Mouse (Mus musculus): ENCODE results near the gene Arhgap25.
"Not testable (repeated sequence)": the region's sequence is repeated elsewhere in the genome, so short reads cannot be mapped to it uniquely, and the experiment has no call there.

Arhgap25 gene

DNA sequence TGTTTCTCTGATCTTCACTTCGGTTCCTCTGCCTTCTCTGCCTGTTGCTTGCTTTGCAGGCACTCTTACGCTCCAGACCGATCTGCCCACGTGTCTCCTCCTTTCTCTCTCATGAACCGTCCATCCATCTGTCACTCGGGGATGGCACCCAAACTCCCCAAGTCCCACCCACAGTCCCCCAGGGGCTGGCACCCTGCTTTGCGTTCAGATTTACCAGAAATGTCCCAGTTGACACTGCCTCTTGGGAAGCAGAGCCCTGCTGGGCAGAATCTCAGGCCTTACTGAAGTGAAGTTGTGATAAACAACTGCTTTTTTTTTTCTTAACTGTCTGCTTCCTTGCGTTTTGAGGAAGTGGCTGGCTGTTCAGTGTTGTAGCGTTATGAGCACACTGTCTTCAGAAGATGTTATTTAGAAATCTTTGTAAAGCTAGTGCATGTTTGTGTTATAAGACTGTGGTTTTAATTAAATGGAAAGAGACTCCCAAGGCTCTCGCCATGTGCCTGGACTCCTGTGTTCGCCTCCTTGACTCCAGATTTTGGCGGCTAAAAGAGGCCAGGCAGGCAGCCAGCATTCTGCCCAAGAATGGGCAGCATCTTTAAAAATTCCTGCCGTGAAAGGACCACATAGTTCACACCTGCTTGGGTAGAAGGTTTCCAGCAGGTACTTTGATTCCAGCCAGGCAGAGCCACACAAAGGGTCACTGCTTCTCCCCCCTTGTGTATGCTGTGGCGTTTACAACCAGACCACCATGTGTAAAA lies at the start of gene Arhgap25:
Arhgap25 (minus strand) TSS at position 307 of the 758 bp plus-strand sequence.
- DNase-seq (ENCODE audit: extremely low spot score, low spot score): no peak

DNA sequence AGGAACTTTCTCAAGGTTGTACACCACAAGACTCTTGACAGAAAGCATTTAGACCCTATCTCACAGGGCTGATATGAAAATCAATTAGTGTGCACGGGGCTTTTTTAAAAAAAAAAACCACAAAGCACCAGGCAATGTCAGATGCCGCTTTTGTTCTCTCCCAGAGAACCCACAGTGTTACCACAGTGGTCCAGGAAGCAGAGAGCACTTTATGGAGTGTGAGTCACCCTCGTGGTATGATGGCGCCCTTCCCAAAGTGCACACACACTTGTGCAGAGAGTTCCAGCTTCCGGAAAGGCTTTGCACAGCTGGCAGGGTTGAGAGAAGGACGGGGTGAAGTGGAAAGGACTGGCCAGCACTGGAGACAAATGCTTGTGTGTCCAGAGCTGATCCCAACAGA lies 49.4 kb upstream of the Arhgap25 start:
- no peak for DNase-seq (ENCODE audit: extremely low spot score, low spot score)

DNA sequence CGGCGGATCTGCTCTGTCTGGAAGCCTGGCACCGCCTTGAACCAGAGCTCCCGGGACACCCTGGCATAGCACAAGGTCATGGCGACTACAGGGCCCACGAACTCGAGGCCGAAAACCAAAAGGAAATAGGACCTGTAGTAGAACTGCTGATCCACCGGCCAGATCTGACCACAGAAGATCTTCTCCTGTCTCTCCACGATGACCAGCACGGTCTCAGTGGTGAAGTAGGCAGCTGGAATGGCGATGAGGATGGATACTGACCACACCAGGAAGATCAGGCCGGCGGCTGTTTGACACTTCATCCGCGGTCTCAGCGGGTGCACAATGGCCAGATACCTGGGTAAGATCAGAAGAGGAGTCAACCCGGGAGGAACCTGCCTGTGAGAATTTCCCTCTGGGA lies 48.5 kb upstream of the Arhgap25 start:
- no peak for DNase-seq (ENCODE audit: extremely low spot score, low spot score)

- no peak for DNase-seq (ENCODE audit: extremely low spot score, low spot score)
These were observed 48.0 kb upstream of the Arhgap25 start for GRCm38 (mm10) chr6:87581071-87581470.

- DNase-seq (ENCODE audit: extremely low spot score, low spot score): no peak
These were observed 45.2 kb upstream of the Arhgap25 start for GRCm38 (mm10) chr6:87578247-87578646.

DNA sequence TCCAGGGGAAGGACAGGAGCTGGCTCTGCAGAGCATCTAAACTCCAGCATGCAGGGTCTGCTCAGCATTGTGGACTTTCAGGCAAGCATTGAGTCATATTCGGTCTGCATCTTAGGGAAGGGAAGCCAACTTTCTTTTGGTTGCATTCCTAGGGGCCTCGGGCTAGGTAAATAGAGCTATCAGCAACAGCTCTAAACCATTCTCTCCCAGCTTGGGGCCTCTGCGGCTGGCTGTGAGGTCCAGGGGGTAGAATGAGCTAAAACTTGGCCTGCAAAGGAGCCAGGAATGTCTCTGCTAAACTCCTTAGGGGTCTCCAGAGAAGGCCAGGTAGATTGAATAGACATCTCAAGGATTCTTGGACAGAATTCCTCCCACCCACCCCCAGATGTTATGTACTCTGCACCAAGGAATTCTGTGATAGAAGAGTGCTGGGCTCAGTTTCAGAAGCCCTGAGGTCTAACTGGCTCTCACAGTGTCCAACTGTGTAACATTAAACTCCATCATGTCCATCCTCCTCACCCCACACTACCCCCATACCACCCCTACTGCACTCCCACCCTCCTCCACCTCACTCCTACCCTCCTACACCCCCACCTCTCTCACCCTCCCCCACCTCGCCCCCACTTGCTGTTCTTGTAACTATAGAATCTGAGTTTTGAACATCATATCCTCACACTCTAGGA lies 43.7 kb upstream of the Arhgap25 start:
- DNase-seq (ENCODE audit: extremely low spot score, low spot score): no peak

DNA sequence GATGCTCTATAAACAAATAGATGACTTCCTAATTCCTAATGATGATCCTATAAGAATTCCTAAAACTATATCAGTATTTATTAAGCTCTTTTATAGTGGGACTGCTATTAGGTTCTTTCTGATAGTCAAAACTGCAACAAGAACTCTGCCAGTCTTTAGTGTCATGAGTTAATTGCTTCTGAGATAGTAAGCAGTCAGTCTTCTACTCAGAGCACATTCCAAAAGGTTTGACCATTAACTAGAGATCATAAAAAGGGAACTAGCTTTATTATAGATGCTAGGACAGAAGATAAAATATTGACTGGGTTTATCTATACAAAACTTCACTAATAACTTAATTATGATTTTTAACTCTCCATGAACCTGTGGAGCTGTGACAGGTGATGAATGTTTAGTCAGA lies 38.8 kb upstream of the Arhgap25 start:
- DNase-seq (ENCODE audit: extremely low spot score, low spot score): not testable (repeated sequence)

DNA sequence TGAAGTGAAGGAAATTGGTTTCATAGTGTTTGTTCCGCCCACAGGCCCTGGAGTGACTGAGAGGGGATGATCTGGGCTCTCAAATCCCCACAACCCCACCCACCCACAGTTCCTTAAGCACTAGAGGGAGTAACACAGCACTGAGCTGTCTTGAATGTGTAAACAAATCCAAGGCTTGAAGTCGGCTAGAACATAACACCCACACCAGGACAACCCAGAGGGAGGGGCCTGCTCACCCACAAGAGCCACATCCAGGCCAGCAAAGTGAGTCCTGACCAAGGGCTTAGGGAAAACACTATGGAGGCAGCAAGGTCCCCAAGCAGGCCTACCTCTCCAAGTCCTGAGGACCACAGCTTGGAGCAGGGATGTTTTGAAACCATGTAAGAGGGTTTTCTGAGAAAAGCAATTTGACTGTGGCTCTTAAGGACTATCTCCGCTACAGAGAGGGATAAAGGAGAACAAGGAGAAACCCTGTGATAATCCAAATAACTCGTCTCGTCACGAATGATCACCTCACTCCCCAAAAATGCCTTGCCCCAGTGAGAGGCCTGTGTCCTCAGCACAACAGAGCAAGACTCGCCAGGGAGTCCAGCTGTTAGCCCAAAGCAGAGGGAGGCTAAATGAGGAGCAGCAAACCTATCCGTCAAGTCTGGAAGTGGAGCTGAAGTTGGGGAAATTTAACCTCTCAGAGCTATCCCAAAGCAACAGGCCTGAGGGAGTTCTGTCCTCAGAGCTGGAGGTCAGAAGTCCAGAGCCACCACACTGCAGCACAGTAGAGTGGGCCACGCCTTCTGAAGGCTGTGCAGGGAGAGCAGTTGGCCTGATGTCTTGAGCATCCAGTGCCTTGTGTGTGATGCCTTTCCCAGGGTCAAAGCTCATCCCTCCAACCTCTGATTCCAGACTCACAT lies 34.9 kb upstream of the Arhgap25 start:
- DNase-seq (ENCODE audit: extremely low spot score, low spot score): no peak

DNA sequence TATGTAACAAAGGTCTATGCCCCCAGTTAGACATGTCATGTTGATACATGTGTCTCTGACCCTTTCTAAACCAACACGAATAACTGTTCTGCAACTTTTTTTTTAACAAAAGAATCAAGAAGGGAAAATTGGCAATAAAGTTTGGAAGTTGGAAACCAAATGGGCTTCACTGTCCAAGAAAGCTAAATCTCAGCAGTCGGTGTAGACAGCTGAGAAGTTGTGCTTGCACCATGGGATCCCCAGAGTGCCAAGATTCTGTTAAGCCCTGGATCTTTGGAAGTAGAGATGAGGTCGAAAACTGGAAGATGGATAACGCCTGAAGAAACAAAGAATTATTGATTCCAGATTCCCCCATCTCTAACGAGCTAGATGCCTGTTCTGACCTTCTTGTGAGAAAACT lies 32.1 kb upstream of the Arhgap25 start:
- no peak for DNase-seq (ENCODE audit: extremely low spot score, low spot score)

DNA sequence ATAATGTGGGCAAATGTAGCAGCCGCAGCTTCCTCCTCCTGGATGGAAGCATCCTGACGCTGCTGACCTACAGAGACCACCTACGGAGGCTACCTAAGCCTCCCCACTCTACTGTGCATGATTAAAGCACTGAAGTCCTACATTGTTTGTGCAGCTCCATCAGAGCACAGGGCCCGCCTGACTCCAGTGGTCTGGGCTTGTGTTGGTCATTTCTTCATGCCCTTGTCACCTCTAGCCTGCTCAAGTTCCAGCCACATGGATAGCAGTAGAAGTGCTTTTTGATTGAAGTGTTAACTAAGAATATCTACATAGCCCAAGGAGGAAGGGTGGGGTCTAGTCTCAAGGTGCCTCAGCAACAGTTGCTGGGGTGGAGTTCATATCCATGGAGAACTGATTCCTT lies 31.3 kb upstream of the Arhgap25 start:
- DNase-seq (ENCODE audit: extremely low spot score, low spot score): no peak

DNA sequence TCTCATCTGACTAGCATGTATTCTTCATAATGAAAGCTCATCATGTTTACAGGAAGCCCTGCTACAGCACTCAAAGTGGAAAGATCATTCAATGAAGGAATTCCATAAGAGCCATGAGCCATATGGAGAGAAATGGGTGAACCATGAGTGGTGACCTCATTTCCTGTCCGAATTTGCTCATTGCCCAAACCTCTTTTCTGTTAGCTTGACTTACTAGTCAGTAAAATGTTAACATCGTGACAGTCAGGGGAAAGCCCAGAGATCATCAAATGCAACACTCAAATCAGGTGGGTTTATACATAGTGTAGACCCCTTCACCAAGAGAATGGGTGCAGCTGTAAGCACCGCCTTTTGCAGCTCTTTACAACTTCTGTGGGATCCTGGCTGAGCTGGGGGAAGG lies 20.7 kb upstream of the Arhgap25 start:
- no peak for DNase-seq (ENCODE audit: extremely low spot score, low spot score)

GRCm38 (mm10) chr6:87552054-87552807 lies 19.2 kb upstream of the Arhgap25 start:
- DNase-seq (ENCODE audit: extremely low spot score, low spot score): no peak

DNA sequence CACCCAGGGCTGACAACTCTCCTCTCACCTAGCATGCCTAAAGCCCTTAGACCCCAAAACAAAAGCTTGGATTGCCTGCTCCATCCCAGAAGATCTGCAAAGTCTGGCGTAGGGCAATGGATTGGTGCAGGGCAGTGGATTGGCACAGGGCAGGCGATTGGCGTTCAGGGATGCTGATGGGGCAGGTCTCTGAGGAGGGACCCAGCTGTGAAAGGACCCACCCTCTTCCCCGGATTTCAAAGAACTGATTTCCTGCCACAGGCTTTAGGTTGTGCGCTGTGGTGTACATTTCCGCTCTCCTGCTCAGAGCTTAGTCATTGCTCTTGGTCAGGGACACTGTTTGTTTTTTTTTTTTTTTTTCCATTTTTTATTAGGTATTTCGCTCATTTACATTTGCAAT lies 14.8 kb upstream of the Arhgap25 start:
- DNase-seq (ENCODE audit: extremely low spot score, low spot score): no peak

GRCm38 (mm10) chr6:87547431-87547830 lies 14.4 kb upstream of the Arhgap25 start:
- DNase-seq (ENCODE audit: extremely low spot score, low spot score): no peak

DNA sequence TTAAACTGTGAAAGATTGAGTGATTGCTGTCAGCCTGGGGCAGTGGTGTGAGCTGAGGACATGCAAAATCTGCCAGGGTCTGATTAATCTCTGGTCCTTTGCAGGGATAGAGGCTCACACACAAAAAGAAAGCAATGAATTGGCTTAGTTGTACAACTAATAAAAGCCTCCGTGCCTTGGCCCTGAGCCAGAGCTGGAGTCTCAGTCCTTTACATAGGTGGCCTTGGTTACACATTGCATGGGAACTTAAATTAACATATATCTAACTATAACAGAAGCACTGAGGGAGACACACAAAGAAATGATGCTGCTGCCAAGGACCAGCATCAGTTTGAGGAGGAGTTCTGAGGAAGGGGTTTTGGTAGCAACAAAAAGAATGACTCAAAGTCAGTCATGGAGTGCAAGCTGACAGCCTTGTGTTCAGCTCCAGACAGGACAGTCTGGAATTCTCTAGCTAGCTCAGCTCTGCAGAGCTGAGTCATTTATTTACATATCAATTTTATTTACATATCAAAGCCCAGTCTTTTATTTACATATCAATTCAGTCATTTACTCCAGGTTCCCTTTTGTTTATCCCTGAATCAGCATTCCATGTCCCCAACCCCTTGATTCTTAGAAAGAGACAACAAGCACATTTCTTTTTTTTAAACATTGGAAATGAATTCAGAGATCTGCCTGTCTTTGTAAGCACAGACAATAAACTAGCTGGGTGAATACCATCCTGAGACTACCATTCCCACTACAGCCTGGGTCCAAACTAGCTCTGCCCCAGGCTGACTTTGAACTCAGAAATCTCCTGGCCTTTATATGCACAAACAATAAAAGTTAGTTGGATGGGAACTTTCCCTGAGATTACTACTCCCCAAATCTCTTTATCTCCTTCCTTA lies 12.5 kb upstream of the Arhgap25 start:
- no peak for DNase-seq (ENCODE audit: extremely low spot score, low spot score)

DNA sequence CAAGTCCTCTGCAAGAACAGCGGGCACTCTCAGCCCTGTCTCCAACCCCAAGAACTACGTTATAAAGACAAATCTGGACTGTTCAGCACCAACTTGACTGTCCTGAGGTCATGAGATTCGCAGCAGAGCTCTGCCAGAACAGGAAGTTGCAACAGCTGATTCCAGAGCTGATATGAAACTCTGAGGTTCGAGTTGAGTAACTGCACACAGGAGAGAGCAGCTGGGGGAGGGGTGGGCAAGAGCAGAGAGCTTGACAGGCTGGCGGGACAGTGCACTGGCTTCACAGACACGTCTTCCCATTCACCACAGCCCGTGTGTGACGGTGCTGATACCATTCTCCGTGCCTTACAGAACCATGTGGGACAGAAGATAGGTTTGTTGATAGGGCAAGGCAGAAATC lies 9.0 kb upstream of the Arhgap25 start:
- no peak for DNase-seq (ENCODE audit: extremely low spot score, low spot score)

- DNase-seq (ENCODE audit: extremely low spot score, low spot score): no peak
These were observed 8.1 kb upstream of the Arhgap25 start for GRCm38 (mm10) chr6:87541171-87541571.

- DNase-seq (ENCODE audit: extremely low spot score, low spot score): no peak
These were observed 5.6 kb upstream of the Arhgap25 start for GRCm38 (mm10) chr6:87538376-87539270.

GRCm38 (mm10) chr6:87537678-87538077 lies 4.6 kb upstream of the Arhgap25 start:
- no peak for DNase-seq (ENCODE audit: extremely low spot score, low spot score)
